ENCODE assay signal across 12 mouse cellular contexts in the genomic region with DNA sequence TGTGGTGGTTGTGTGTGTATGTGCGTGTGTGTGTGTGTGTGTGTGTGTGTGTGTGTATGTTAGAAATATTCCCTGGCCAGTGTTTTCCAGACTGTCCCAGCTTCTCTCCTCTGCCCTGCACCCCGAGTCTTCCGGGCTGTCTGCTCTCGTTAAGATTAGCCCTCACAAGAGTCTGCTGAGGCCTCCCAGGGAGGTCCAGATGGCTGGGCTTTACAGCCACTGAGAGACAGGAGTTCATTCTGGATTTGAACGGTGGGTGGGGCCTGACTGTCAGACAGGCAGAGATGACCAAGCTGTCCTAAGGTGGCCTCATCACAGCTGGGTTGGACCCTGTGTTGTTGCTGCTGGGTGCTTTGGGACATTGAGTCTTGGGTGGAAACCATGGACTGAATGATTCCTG. TPM values are rescaled to one million over a fixed set of nuclear protein-coding genes. Genes with fewer than 3 reads are reported as not detected.
DNase-seq lines count a peak whose midpoint lies in the region; ATAC-seq and TF ChIP-seq lines count a peak whose summit lies in the region.
"Had no signal": no experiment of that assay in that cellular context is flagged by ENCODE, and none has a peak within 500 bp of the region (broad histone marks: within the 10 kb centered on the region; RNA-seq: fewer than 3 reads in every experiment).

No protein-coding gene starts in this region.

- DNase-seq in cerebellum, adult 2 months: peak; percentile 19 to 28
- no peak for DNase-seq in cerebellum, adult 11 months
- DNase-seq in liver: peak; percentile 13
- DNase-seq in liver, embryonic 11.5 days (ENCODE audit: low spot score): no peak
- DNase-seq in kidney, postnatal 25 days: peak; percentile 5 to 48
- peak; percentile 39 for DNase-seq in retina, postnatal 7 days (ENCODE audit: low read depth, low spot score)
- DNase-seq in right cerebral cortex, adult 18-20 months: no peak
- DNase-seq: liver, embryonic 13.5 days had no signal

- no peak for TF ChIP-seq CTCF in cerebellum, adult 2 months (IDR thresholded peaks at IDR 0.05; ENCODE audit: borderline replicate concordance, insufficient read depth, low read depth, low read length)

- no peaks in the 10 kb centered on the region for H3K27me3 ChIP-seq in cerebellum, adult 2 months (ENCODE audit: control insufficient read depth, insufficient read depth, low read length)
- H3K27me3 ChIP-seq in liver, embryonic 11.5 days (replicated peaks; ENCODE audit: control insufficient read depth, insufficient read depth, low read length): 0 out of 2 replicates have a peak, but pooled peaks cover 3% of the 10 kb centered on the region
- H3K27me3 ChIP-seq: embryonic facial prominence, embryonic 13.5 days; liver, embryonic 13.5 days had no signal

- H3K4me3 ChIP-seq in cerebellum, adult 2 months (replicated peaks; ENCODE audit: insufficient read depth, low read depth, low read length): no peak overlapping the region
- no peak overlapping the region for H3K4me3 ChIP-seq in liver, embryonic 11.5 days (ENCODE audit: low read depth, low read length)
- H3K4me3 ChIP-seq: embryonic facial prominence, embryonic 13.5 days; liver, embryonic 13.5 days had no signal

- H3K9me3 ChIP-seq in liver, embryonic 11.5 days (ENCODE audit: control insufficient read depth, low read length): no peaks in the 10 kb centered on the region
- H3K9me3 ChIP-seq: embryonic facial prominence, embryonic 13.5 days; liver, embryonic 13.5 days had no signal

- no peak for ATAC-seq in liver, embryonic 11.5 days (replicated peaks; ENCODE audit: low FRiP score)
- ATAC-seq in activated CD4-positive, CD25-positive, alpha-beta regulatory T cell, adult 4 months: no peak

- no peak overlapping the region for H3K4me2 ChIP-seq in liver, embryonic 11.5 days
- H3K4me2 ChIP-seq: embryonic facial prominence, embryonic 13.5 days; liver, embryonic 13.5 days had no signal

- 18% methylated on average over 5 of the region's 5 CpGs for WGBS in cerebellum, adult 2 months
- 44% methylated on average over 5 of the region's 5 CpGs for WGBS in liver, embryonic 11.5 days

- no peak for TF ChIP-seq POLR2A in cerebellum, adult 2 months (IDR thresholded peaks at IDR 0.05; ENCODE audit: borderline replicate concordance, insufficient read depth, low read length)

- no peak overlapping the region for H3K27ac ChIP-seq in cerebellum, adult 2 months (ENCODE audit: insufficient read depth, low read length)
- no peak overlapping the region for H3K27ac ChIP-seq in liver, embryonic 11.5 days (ENCODE audit: low read depth, low read length)
- H3K27ac ChIP-seq: embryonic facial prominence, embryonic 13.5 days; liver, embryonic 13.5 days had no signal

- H3K36me3 ChIP-seq in liver, embryonic 11.5 days (ENCODE audit: control insufficient read depth, insufficient read depth, low read length): no peaks in the 10 kb centered on the region
- H3K36me3 ChIP-seq: embryonic facial prominence, embryonic 13.5 days; liver, embryonic 13.5 days had no signal

- H3K4me1 ChIP-seq in cerebellum, adult 2 months (ENCODE audit: control insufficient read depth, insufficient read depth, low read length): peaks cover 6% of the 10 kb centered on the region
- H3K4me1 ChIP-seq in liver, embryonic 11.5 days (replicated peaks; ENCODE audit: control insufficient read depth, insufficient read depth, low read length): no peaks in the 10 kb centered on the region

- H3K9ac ChIP-seq in liver, embryonic 11.5 days (ENCODE audit: low read depth, low read length): no peak overlapping the region
- H3K9ac ChIP-seq: embryonic facial prominence, embryonic 13.5 days; liver, embryonic 13.5 days had no signal

RNA-seq across cellular contexts. Expression of a gene that starts 28.8 kb away (rescaled TPM):
- not detected in 2 replicates for polyA plus RNA-seq in cerebellum, adult 2 months (2012; rRNA removed)
- polyA plus RNA-seq in liver, embryonic 11.5 days (2014; fragmentation: Nextera tagmentation; extraction: Ambion mirVana): not detected in 2 replicates
- not detected for polyA plus RNA-seq in activated CD4-positive, CD25-positive, alpha-beta regulatory T cell, adult 4 months (2017; shearing (Covaris generic))
- polyA plus RNA-seq: brain, embryonic 14.5 days; embryonic facial prominence, embryonic 13.5 days; large intestine, adult 2 months; liver, embryonic 13.5 days had no signal

RNA-seq across cellular contexts. Expression of a gene that starts 40.6 kb away (rescaled TPM):
- polyA plus RNA-seq in cerebellum, adult 2 months (2012; rRNA removed): 0.11 and 0.34 TPM in 2 replicates
- polyA plus RNA-seq in liver, embryonic 11.5 days (2014; fragmentation: Nextera tagmentation; extraction: Ambion mirVana): 0.18 and 0.37 TPM in 2 replicates
- not detected for polyA plus RNA-seq in activated CD4-positive, CD25-positive, alpha-beta regulatory T cell, adult 4 months (2017; shearing (Covaris generic))

Comparison
In these comparisons a context has a peak if more than half of its experiments do, and no peak if none do; other contexts are left out.
1. DNase-seq: peak in cerebellum, adult 2 months (2 of 2), liver (single experiment), kidney, postnatal 25 days (2 of 2) and retina, postnatal 7 days (single experiment); none in cerebellum, adult 11 months (single experiment), liver, embryonic 11.5 days (single experiment) and right cerebral cortex, adult 18-20 months (single experiment).